Mouse (Mus musculus): ENCODE measurements around the gene Krt31.

The Krt31 gene

GRCm38 (mm10) chr11:100004846-100005245 is 45.5 kb downstream of the Krt31 start:
- no peak for DNase-seq

GRCm38 (mm10) chr11:99999091-99999490 is 51.3 kb downstream of the Krt31 start:
- no peak for DNase-seq
